Mouse (Mus musculus) G1E (cell line): ENCODE measurements at regions not wholly inside any gene's neighbourhood (a gene's known extent, or its start where the extent isn't known, plus 50 kb on each side); places are given as distances from the start of the nearest gene placed in this dataset.

ENCODE experiments used
- CTCF ChIP-seq: IDR thresholded peaks from 2 replicates; pipeline ENCODE4 v1.5.1; 2012; ENCODE audit warnings: low read depth, low read length, inconsistent platforms, mixed read lengths
- GATA1 ChIP-seq: IDR thresholded peaks from 2 replicates; pipeline ENCODE4 v1.6.1; 2012; ENCODE audit warnings: borderline replicate concordance, low read length, inconsistent platforms, mixed read lengths
- POLR2AphosphoS5 ChIP-seq: IDR thresholded peaks from 2 replicates; pipeline ENCODE4 v1.6.1; 2012; ENCODE audit warnings: low read depth, low read length, inconsistent platforms; ENCODE audit not compliant: insufficient replicate concordance

DNA sequence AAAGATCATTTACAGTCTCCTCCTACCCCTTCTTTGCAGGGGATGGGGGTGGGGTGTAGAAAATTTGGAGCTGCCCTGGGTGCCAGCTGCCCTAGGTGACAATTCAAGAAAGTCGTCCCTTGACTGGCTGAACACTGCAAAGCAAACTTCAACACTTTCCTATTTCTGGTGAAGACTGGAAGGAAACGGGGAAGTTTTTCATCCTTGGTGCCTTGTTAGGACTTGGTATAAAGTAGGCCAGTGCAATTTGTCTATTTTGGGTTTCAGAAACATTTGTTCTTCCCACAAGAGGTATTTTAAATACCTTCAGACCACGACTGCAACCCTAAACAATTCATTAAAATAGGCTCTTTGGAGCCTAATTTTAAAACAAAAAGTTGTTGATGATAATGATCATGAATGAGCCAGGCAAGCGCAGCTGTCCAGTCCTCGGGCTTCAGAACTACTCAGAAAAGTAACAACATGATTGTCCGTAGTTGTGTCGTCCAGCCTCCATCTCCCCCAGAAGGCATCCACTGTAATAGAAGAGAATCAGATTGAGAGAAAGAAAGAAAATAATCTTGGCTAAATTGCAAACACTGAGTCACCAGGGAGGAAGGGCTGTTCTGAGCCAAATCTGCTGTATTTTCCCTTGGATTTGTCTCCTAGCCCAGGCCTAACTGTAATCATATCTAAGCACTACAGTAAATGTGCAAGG, 194.2 kb downstream of the Mex3b start:
- no peak for TF ChIP-seq POLR2AphosphoS5
- TF ChIP-seq GATA1: no peak
- TF ChIP-seq CTCF: no peak
